Mouse (Mus musculus): ENCODE measurements around the gene Ubac2. TPM values are rescaled to one million over a fixed set of nuclear protein-coding genes. Genes with fewer than 3 reads are reported as not detected.

The Ubac2 gene
- total RNA-seq, 2 experiments from 2014 or later = 23.8 to 24.4 TPM

DNA sequence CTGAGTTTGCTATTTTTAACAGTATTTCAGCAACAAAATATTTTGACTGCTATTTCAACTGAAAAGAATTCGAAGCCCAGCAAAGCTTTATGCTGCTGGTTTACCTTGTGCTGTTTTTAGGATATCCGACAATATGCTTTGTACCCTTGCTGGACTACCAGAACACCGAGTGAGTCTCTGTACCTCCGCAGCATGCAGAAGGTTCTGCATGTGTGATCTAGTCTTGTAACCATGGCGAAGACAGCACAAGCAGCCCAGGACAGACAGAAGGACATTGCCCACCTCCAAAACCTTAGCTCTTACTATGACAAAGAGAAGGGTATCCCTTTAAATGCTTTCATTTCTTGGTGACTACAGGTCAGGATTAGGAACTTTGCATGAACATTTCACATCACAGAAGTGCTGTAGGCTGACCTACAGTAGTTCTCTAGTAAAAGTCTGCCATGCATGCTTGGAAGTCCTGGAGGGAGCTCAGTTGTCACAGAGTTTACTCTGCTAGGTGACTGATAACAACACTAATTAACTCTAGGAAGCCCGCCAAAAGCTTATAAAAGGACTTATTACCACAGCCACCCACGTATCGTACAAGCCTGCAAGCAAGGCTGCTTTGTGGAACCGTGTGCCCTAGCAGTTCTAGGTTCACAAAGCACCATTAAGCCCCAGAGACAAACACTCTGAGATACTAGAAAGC is 85.0 kb downstream of the Ubac2 start:
- peak; percentile 36 to 39 for DNase-seq
- intact Hi-C loops (cut with DNase I) = no loop called here

DNA sequence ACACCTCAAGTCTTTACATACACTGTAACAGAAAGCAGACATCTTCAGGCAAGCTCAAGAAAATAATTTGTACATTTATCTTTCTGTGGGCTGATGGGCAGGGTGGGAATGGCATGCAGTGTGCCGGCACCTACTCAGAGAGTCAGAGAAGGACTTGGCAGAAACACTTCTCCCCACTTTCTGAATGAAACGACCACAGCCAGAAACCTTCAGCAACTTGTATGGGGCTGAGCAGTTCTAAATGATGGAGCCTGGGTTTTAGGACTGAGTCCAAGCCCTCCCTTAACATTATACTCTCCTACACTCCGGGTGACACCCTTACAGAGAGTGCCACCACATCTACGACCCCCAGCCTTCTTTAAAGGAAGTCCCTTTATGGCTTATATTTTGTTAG is 85.5 kb downstream of the Ubac2 start:
- intact Hi-C loops (cut with DNase I) = no loop called here
- no peak for DNase-seq

DNA sequence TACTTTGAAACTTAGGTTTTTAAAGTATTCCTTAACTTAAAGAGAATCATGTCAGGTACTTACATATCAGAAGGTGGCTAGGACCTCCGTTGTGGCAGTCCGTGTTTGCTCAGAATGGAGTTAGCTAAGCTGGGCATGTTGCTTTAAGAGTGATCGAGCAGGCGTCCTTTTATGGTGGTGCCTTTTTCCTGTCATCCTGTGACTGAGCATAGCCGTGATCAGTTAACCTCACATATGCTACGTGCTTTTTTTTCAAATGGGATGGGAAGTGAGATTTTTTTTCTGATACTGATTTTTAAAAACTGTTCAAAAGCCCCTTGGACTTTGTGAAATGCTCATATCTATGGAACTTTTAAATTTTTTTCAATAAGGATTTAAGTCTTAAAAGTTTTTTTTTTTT is 86.6 kb downstream of the Ubac2 start, which contains the start of gene Gpr183:
Gene Gpr183, minus strand, starts transcription at position 206 of the 400 bp plus-strand sequence.
- peak; percentile 18 to 34 for DNase-seq
- intact Hi-C loops (cut with DNase I) = no loop called here

DNA sequence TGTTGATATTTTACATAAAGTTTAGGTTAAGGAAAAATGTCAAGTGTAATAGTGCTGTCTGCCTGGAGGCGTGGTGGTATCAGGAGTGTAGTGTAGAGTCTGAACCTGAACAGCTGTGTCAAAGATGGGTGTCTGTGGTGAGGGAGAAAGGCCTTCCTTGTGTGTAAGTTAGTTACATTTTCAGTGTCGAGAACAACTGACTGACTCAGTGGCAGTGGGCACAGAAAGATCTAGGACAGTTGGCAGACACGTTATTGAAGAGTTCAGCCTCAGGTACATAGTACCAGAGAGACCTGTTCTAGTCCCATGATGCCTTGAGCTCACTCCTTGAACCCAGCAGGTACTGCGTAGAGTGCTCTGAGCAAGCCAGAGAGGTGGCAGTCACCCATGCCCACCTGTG is 87.0 kb downstream of the Ubac2 start:
- intact Hi-C loops (cut with DNase I) = no loop called here
- DNase-seq = no peak

DNA sequence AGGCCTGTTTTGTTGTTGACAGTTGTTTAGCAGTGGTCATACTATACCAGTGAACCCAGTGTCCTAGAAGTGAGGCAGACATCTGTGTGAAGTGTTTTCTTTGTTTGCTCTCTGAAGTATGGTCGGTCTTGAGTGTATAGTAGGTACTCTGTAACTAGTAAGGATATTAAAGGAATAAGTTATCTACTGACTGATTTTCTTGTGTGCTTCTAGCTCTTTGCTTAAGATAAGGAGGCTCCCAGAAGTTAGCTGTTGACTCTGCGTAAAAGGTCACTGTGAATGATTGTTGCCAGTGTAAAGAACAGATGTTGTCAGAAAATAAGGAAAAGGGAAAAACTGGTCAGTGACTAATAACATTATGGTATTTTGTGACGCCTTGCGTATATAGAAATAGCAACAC is 88.7 kb downstream of the Ubac2 start:
- DNase-seq = no peak
- intact Hi-C loops (cut with DNase I) = loop anchor here (2.0 kb wide), 1 partner anchor 14 kb away; no protein-coding TSS in a partner anchor

DNA sequence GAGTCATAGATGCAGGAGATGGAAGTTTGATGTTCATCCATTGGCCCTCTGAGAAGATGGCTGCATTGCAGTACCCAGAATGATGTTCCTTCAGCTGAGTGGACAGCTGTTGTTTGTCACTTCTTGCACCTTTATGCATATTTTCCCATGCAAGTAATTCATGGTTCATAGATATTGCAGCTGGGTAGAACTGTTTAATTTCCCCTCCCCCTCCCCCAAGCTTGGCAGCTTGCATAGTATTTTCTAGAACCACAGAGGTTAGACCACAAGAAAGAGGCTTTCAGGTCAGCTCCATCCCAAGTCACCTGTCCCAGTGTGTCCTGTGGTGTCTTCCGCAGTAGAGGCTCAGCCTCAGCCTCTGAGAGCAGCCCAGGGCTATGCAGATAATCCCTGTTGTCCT is 92.0 kb downstream of the Ubac2 start:
- no peak for DNase-seq
- intact Hi-C loops (cut with DNase I) = no loop called here

DNA sequence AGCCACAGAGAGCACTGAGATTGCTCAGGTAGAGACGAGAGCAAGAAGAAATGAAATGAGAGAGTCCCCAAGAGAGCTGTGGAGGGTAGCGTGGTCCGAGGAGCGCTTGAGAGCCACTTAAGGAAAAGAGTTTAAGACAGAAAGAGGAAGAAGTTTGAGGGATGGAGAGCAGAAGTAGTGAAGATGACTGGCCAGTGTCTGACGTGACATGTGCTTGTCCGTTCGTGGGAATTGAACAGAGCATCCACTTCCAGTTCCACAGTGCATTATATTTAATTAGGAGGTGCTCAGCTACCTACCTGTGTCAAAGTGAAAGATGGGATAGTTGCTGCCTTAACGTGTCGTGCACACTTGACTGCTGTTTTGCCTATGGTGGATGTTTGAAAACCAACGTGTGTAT is 94.7 kb downstream of the Ubac2 start:
- intact Hi-C loops (cut with DNase I) = no loop called here
- no peak for DNase-seq

DNA sequence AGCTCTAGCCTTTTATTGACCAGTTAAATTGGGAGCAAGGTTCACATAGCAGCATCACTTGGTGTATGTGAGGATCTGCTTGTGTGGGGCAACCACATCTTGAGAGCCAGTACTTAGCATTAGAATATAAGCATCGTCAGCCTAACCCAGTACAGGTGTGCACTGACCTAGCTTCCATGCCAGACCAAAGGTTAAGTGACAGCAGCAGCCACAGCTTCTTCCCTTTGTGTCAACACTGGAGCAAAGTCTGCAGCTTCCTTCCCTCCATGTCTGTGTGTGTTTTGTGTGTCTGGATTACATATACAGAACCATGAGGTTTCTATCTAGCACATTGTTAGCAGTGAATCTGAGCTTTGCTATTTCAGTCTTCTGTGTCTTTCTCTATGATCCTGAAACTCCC is 103.1 kb downstream of the Ubac2 start:
- no peak for DNase-seq
- intact Hi-C loops (cut with DNase I) = loop anchor here (2.0 kb wide), 1 partner anchor 15 kb away; no protein-coding TSS in a partner anchor

DNA sequence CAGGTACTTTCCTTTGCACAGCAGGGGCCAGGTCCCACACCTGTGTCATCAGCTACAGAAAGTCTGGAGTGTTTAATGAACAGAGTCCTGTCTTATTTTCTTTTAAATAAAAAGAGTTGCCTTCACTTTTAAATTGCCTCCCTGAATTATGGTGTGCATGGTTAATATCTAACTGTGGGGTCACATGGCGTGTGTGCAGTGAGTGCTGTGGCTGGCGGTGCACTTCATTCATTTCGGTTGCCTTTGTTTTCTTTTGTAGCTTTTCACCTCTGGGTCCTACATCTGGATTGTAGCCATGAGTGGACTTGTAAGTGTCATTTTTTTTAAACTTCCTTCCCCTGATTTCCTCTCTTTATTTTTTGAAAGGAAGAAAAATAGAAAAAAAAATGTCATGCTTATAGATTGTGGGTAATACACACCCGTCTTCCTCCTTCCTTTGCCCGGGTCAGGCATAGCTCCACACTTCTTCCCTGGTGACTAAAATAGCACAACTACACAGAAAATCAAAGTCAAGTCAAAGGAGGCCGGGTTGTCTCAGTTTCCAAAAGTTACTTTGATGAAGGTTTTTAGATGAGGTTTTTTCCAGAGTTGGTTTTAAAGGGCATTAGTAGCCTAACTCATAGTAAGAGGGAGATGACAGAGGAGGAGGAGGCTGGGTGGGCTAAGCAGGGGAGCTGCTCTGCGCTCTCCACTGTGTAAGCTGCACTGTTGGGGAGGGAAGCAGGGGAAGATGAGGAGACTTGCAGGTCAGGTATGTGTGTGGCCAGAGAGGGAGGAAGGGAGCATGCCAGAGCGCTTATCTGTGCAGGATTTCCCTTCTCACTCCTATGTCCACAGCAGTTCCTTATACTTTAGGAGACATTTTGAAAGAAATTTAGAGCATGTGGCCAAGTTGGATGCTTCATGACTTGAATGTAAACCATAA is 104.9 kb downstream of the Ubac2 start:
- DNase-seq = no peak
- intact Hi-C loops (cut with DNase I) = loop anchor here (2.0 kb wide), 1 partner anchor 44 kb away; no protein-coding TSS in a partner anchor

DNA sequence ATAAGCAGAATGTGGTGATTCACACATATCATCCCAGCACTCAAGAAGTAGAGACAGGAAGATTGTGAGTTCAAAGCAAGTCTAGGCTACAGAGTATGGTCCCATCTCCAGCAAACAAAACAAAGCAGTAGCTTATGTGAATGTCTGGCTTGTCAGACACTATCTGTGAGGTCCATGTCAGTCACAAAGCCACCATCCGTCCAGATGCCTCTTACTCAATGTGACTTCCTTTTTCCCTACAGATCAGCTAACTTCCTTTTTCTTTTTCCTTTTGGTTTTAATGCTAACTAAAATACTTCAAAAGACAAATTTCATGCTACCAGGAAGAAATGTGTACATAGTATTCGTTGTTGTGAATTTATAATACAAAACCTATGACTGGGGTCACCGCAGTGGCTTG is 107.1 kb downstream of the Ubac2 start:
- intact Hi-C loops (cut with DNase I) = no loop called here
- no peak for DNase-seq

DNA sequence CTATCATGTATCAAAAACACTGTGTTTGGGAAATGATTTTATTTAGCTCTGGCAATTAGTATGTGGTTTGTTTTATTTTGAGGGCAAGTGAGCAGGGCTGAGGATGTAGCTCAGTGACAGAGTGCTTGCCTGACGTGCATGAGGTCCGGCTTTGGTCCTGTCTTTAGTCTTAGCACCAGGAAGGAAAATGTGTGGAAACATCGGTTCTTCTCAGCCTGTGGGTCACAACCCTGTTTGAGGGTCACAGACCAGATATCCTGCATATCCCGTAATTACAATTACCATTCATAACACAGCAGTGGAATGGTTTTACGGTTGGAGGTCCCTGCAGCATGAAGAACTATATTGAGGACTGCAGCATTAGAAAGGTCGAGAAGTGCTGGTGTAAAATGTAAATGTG is 107.6 kb downstream of the Ubac2 start:
- intact Hi-C loops (cut with DNase I) = no loop called here
- peak in 1 of 2 experiments; percentile 20 for DNase-seq

DNA sequence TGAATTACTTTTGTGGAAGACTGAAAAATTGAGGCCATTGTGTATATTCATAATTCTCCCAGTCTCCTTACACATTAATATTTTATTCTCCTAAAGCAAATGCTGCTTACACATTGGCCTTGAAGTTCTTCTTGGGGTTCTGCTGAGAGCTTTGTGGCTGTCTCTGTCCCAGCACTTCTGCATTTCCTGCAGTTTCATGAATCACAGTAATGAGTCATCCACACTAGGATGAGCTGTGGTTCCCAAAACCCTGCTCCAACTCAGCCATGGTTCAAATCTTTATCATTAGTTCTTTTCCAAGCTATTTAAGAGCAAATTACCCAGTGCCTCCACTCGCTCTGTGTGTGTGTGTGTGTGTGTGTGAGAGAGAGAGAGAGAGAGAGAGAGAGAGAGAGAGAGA is 108.9 kb downstream of the Ubac2 start:
- intact Hi-C loops (cut with DNase I) = no loop called here
- DNase-seq = no peak

DNA sequence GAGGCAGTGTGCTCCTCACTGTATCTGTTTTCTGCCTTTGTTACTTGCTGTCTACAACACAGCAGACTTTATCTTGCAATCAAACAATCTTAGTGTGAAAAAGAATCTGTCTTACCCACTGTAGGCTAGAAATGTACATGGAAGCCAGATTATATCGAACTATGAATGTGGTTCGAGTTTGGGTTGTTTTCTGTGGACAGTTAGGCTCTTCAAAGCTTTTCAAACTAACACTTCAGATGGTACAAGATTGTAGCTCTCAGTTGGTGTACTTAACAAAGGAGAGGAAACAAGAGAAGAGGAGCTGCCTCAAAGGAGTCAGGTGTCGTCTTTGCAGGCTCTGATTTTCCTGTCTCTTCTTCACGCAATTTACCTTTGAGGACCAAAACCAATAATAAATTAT is 109.3 kb downstream of the Ubac2 start:
- intact Hi-C loops (cut with DNase I) = no loop called here
- no peak for DNase-seq

DNA sequence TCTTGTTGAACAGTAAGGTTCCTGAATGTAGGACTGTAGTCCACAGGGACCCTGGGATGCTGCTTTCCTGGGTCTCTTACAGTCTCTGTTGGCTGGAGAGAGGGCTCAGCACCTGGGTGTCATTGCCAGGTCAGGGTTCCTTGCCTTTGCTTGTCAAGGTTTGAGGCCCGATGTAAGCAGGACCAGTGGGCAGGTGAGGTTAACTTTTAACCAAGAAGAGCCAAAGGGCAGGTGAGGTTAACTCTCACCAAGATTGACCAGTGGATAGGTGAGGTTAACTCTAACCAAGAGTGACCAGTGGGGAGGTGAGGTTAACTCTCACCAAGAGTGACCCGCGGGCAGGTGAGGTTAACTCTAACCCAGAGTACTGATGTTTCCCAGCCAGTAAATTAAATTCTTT is 110.9 kb downstream of the Ubac2 start:
- no peak for DNase-seq
- intact Hi-C loops (cut with DNase I) = no loop called here

DNA sequence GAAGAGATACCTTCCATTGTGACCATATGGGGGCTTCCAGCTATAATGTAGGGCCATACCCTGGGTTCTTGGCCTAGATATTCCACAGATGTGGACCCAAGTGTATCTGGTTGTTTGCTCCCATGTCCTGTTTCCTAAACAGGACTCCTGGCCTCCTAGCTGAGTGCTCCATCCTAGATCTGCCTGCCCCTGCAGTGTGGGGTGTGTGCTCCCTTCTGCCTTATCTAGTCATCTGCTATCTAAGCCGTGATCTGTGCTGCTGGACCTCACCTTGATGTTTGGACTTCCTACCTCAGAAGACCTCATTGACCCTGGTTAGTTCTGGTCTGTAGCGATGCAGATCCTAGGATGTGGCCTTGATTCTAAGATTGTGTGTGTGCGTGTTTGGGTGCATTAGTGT is 111.4 kb downstream of the Ubac2 start:
- intact Hi-C loops (cut with DNase I) = no loop called here
- DNase-seq = no peak

DNA sequence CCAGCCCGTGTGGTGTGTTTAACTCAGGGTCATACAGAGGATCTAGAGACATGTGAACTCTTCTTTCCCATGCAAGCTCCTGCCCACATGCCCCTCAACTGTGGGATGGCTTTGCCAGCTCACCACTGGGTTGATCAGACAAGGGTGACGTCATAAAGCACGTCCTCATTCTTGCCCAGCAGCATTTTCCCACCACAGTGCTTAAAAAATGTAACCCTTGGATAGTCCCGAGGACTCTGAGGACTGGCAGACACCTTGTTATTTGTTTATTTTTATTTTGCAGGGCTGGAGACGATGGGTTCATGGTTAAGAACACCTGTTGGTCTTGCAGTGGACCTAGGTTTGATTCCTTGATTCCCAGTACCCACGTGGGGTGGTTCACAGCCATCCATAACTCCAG is 112.5 kb downstream of the Ubac2 start:
- intact Hi-C loops (cut with DNase I) = no loop called here
- DNase-seq = no peak

DNA sequence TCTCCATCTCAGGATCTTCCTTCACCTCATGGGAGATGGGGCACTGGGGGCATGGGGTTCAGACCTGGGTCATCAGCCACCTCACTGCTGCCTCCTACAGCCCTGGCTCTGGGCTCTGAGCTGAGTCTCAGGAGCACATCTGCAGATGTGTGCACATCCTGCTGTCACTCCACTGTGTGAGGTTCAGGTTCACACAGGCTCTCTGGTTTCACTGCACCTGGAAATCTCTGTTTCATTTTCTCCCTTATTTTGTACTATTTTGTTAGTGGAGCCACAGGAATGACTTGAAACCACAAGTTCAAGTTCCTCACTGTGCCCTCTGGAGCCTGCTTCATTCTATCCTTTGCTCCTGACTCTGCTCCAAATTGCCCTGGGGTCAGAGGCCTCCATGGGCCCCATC is 113.5 kb downstream of the Ubac2 start:
- DNase-seq = no peak
- intact Hi-C loops (cut with DNase I) = no loop called here

DNA sequence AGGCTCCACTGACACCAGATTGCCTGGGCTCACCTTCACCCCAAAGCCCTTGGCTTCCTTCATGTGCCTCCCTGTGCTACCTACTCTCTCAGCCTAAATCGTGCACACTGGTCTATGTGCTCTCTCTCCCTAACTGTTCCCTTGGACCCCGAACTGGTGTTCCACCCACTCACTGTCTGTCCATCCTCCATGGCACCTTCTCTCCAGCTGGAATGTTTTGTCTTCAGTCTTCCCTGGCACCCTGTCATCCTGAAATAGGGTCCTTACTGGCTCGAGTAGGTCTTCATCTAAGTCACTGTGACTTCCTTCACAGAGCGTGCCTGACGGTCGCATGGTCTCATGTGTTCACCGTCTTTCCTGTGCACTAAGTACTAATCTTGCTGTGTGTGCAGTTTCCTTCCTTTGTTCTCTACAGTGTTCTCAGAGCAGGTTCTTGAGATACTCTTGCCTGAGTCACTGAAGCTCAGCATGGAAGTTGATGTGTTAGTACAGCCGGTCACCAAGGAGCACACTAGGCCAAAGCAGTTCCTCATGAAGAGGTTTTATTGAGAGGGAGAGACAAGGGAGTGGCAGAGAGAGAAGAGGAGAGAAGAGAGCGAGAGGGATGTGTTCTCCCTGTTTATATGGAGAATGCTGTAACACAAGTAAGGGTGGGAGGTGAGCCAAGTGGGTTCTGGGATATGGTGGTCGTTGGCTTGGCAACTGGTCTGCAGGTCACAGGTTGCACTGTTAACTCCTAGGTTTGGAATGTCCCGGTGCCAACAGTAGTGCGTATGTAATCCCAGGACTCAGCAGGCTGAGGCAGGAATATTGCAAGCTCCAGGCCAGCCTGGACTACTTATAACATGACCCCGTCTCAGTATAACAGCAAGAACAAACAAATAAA is 114.2 kb downstream of the Ubac2 start:
- intact Hi-C loops (cut with DNase I) = no loop called here
- no peak for DNase-seq

DNA sequence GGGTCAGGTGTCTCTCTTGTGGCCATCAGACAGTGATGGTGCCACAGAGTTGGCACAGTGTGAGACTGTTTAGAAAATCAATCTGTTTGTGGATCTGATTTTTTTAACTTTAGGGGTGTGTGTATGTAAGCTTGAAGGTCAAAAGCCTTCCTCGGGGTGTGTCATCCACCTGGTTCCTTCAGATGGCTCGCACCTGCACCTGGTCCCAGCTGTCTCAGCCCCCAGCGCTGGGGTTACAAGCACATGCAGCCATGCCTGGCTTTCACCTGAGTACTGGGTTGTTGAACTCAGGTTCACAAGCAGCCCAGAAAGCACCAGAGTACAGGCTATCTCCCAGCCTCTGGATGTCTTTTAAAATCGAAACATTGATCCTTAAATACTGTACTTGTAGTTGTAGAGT is 115.2 kb downstream of the Ubac2 start:
- intact Hi-C loops (cut with DNase I) = no loop called here
- no peak for DNase-seq

DNA sequence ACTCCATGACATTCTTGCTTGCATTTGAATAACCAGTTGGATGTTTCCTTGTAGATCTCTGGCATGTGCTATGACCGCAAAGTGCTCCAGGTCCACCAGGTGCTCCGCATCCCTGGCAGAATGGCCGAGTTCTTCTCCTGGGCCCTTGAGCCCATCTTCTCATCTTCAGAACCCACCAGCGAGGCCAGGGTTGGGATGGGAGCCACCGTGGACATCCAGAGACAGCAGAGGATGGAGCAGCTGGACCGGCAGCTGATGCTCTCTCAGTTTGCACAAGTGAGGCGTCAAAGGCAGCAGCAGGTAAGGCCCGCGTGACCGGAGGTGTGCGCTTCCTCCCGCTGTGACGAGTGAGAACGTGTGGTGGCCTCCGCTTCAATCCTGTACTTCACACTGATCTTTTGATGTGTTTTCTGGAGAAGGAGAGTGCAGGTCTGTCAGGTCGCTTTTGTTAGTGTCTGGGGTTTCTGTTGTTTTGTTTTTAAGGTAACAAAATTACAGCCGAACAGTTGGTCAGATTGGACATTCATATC is 115.8 kb downstream of the Ubac2 start:
- intact Hi-C loops (cut with DNase I) = no loop called here
- no peak for DNase-seq
